Comparison of ENCODE assay signal across 8 mouse cellular contexts in the genomic region with DNA sequence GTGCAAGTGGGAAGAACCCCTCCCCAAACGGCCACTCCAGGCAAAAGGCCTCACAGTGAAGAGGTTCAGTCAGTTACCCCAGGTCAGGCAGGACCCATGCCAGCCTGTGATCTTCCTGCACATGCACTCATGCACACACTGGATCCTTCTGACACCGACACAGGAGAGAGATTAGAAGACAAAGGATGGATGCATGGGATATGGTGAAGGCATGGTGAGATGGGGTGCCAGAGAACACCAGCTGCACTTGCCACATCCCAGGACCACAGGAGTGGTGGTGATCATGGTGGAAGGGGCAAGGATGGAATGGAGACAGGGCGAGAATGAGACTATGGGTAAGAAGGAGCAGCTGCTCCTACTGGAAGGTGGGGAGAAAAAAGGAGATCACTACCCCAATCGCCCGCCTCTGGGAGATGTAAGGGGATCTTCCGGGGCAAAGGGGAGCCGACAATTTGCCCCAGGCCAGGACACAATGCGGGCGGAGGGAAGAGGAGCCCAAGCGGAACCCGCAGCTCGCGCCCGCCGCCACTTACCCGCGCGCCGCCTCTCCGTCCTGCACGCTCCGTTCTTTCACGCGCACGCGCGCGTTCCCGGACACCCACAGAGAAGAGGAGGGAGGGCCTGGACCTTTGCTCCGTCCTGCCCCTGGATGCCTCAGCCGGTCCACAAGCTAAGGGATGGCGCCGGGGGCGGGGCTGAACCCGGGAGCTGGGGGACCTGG. TPM values are rescaled to one million over a fixed set of nuclear protein-coding genes. Genes with fewer than 3 reads are reported as not detected.
DNase-seq lines count a peak whose midpoint lies in the region; ATAC-seq and TF ChIP-seq lines count a peak whose summit lies in the region.

No protein-coding gene starts in this region.

- H3K36me3 ChIP-seq in C2C12 (ENCODE audit: control insufficient read depth, insufficient read depth): no peaks in the 10 kb centered on the region
- no peaks in the 10 kb centered on the region for H3K36me3 ChIP-seq in forebrain, embryonic 12.5 days (replicated peaks)
- no peaks in the 10 kb centered on the region for H3K36me3 ChIP-seq in heart, embryonic 16.5 days (ENCODE audit: control insufficient read depth, insufficient read depth)
- no peaks in the 10 kb centered on the region for H3K36me3 ChIP-seq in liver, embryonic 11.5 days (ENCODE audit: control insufficient read depth, insufficient read depth, low read length)

- no peaks in the 10 kb centered on the region for H3K27me3 ChIP-seq in C2C12 (ENCODE audit: control insufficient read depth, insufficient read depth, insufficient read length)
- no peaks in the 10 kb centered on the region for H3K27me3 ChIP-seq in forebrain, embryonic 12.5 days
- no peaks in the 10 kb centered on the region for H3K27me3 ChIP-seq in heart, embryonic 16.5 days (ENCODE audit: control insufficient read depth, insufficient read depth, low read length)
- peaks cover 9% of the 10 kb centered on the region; the same call in 1 of the 2 replicates for H3K27me3 ChIP-seq in liver, embryonic 11.5 days (replicated peaks; ENCODE audit: control insufficient read depth, insufficient read depth, low read length)

- H3K9me3 ChIP-seq in forebrain, embryonic 12.5 days: no peaks in the 10 kb centered on the region
- H3K9me3 ChIP-seq in heart, embryonic 16.5 days (replicated peaks; ENCODE audit: control insufficient read depth, low read length): no peaks in the 10 kb centered on the region
- H3K9me3 ChIP-seq in liver, embryonic 11.5 days (ENCODE audit: control insufficient read depth, low read length): no peaks in the 10 kb centered on the region

- ATAC-seq in forebrain, embryonic 12.5 days (ENCODE audit: low FRiP score): peak; percentile 89
- peak; percentile 89 for ATAC-seq in heart, embryonic 16.5 days (replicated peaks; ENCODE audit: extremely low read depth, insufficient read depth, low FRiP score)
- ATAC-seq in liver, embryonic 11.5 days (replicated peaks; ENCODE audit: low FRiP score): peak; percentile 64
- ATAC-seq in monocyte, adult 5-6 weeks (replicated peaks; ENCODE audit: insufficient number of reproducible peaks, low FRiP score, low TSS enrichment, poor library complexity, severe bottlenecking): peak; percentile 71

- peak overlapping the region; percentile 61 for H3K27ac ChIP-seq in forebrain, embryonic 12.5 days
- H3K27ac ChIP-seq in heart, embryonic 16.5 days (ENCODE audit: low read length): no peak overlapping the region
- H3K27ac ChIP-seq in liver, embryonic 11.5 days (ENCODE audit: low read depth, low read length): no peak overlapping the region

- peaks cover 61% of the 10 kb centered on the region for H3K79me2 ChIP-seq in C2C12 (ENCODE audit: control insufficient read depth, insufficient read depth)

- peak overlapping the region; percentile 52 for H3ac ChIP-seq in C2C12 (ENCODE audit: control insufficient read depth, insufficient read length, low read depth)

- no peak for TF ChIP-seq CTCF in C2C12 (IDR thresholded peaks at IDR 0.05; ENCODE audit: control insufficient read depth, insufficient read depth, insufficient read length)
- no peak for TF ChIP-seq CTCF in brain, embryonic 14.5 days (IDR thresholded peaks at IDR 0.05; ENCODE audit: borderline replicate concordance, extremely low read depth, insufficient read depth, insufficient read length)

- peak overlapping the region; percentile 33 for H3K4me3 ChIP-seq in C2C12 (ENCODE audit: insufficient read depth, poor library complexity, severe bottlenecking)
- H3K4me3 ChIP-seq in forebrain, embryonic 12.5 days (replicated peaks): peak overlapping the region; percentile 55
- H3K4me3 ChIP-seq in heart, embryonic 16.5 days (ENCODE audit: low read length): peak overlapping the region; percentile 58
- peak overlapping the region; percentile 50 for H3K4me3 ChIP-seq in liver, embryonic 11.5 days (ENCODE audit: low read depth, low read length)

- H3K79me3 ChIP-seq in C2C12 (ENCODE audit: low read depth): peaks cover 44% of the 10 kb centered on the region

- WGBS in forebrain, embryonic 12.5 days: 2% methylated on average over 35 of the region's 35 CpGs
- 2% methylated on average over 33 of the region's 35 CpGs for WGBS in heart, embryonic 16.5 days
- WGBS in liver, embryonic 11.5 days: 6% methylated on average over 24 of the region's 35 CpGs

- TF ChIP-seq POLR2A in brain, embryonic 14.5 days (IDR thresholded peaks at IDR 0.05; ENCODE audit: borderline replicate concordance, extremely low read depth, insufficient read depth, insufficient read length, poor library complexity, severe bottlenecking): peak; percentile 69; the same call in 1 of the 2 replicates

- H3K9ac ChIP-seq in forebrain, embryonic 12.5 days: peak overlapping the region; percentile 66
- peak overlapping the region; percentile 65 for H3K9ac ChIP-seq in heart, embryonic 16.5 days (ENCODE audit: low read length)
- H3K9ac ChIP-seq in liver, embryonic 11.5 days (ENCODE audit: low read depth, low read length): peak overlapping the region; percentile 55

- H3K4me2 ChIP-seq in forebrain, embryonic 12.5 days: peak overlapping the region; percentile 71
- peak overlapping the region; percentile 82 for H3K4me2 ChIP-seq in heart, embryonic 16.5 days (ENCODE audit: low read depth, low read length)
- peak overlapping the region; percentile 71 for H3K4me2 ChIP-seq in liver, embryonic 11.5 days

- DNase-seq in brain, embryonic 14.5 days (ENCODE audit: low read depth): peak; percentile 91
- DNase-seq in kidney, postnatal 14 days: peak; percentile 95
- DNase-seq in liver, embryonic 11.5 days (ENCODE audit: low spot score): peak; percentile 81
- peak; percentile 64 to 81 for DNase-seq in spleen, postnatal 4 days (ENCODE audit: low spot score in 2 of 2)

- H3K4me1 ChIP-seq in forebrain, embryonic 12.5 days: peaks cover 14% of the 10 kb centered on the region
- peaks cover 4% of the 10 kb centered on the region; the same call in 1 of the 2 replicates for H3K4me1 ChIP-seq in heart, embryonic 16.5 days (ENCODE audit: control insufficient read depth, insufficient read depth, low read length)
- H3K4me1 ChIP-seq in liver, embryonic 11.5 days (replicated peaks; ENCODE audit: control insufficient read depth, insufficient read depth, low read length): 0 out of 2 replicates have a peak, but pooled peaks cover 2% of the 10 kb centered on the region

TF ChIP-seq in C2C12, 6 proteins besides CTCF, POLR2A, EP300 and RAD21:
- TF ChIP-seq USF1 (IDR thresholded peaks at IDR 0.05; ENCODE audit: low read depth) (no peak), MAX (IDR thresholded peaks at IDR 0.05) (no peak), CEBPB (IDR thresholded peaks at IDR 0.05; ENCODE audit: low read depth) (no peak), MYOD1 (IDR thresholded peaks at IDR 0.05; ENCODE audit: control insufficient read depth, insufficient read length, low read depth) (no peak), MYOG (IDR thresholded peaks at IDR 0.05; ENCODE audit: control insufficient read depth, extremely low read depth, insufficient read length) (no peak), FOSL1 (IDR thresholded peaks at IDR 0.05; ENCODE audit: insufficient read depth, low read length, poor library complexity, severe bottlenecking) (no peak)

RNA-seq across cellular contexts. Expression of a gene that starts 2.3 kb away (rescaled TPM):
- polyA plus RNA-seq in C2C12 (2012; fragmentation: generic; extraction: Trizol): 22.3 TPM
- polyA plus RNA-seq in brain, embryonic 14.5 days (2012; rRNA removed): 17.3 and 21.3 TPM in 2 replicates
- 50.7 and 56.9 TPM in 2 replicates for polyA plus RNA-seq in forebrain, embryonic 12.5 days (2016; fragmentation: Nextera tagmentation; extraction: Ambion mirVana)
- polyA plus RNA-seq in heart, embryonic 16.5 days (2015; fragmentation: Nextera tagmentation; extraction: Ambion mirVana): 33.5 and 37.7 TPM in 2 replicates
- polyA plus RNA-seq in liver, embryonic 11.5 days (2014; fragmentation: Nextera tagmentation; extraction: Ambion mirVana): 28.6 and 30.2 TPM in 2 replicates
- total RNA-seq in monocyte, adult 5-6 weeks (2017): 6.6 to 13.2 TPM (median 9.0 TPM) in 3 replicates
